Mouse (Mus musculus) heart, embryonic 14.5 days (tissue): Measurements from ENCODE around the gene Cfl1. TPM values are rescaled to one million over a fixed set of nuclear protein-coding genes. Genes with fewer than 3 reads are reported as not detected.
A peak's percentile ranks its signal among the peaks of the same experiment; 100 is the strongest.

Source experiments
- ATAC-seq: fragments of 200-750 bp; cut with Nextera tagmentation; 2 replicates; pipeline ENCODE4 v1.8.0; 2017; ENCODE audit warnings: low read depth, moderate TSS enrichment; ENCODE audit not compliant: insufficient number of reproducible peaks, insufficient read depth, low FRiP score
- H3K27ac ChIP-seq, 2 experiments: fragments of 200-500 bp in 1 of 2; fragments of 300-500 bp in 1 of 2; sonication (generic) in 1 of 2; replicated peaks in 1 of 2; 2 replicates each; pipeline ENCODE4 v1.5.1; 2012 to 2014; ENCODE audit warnings: low read depth in 2 of 2, low read length in 2 of 2, control low read depth in 1 of 2, mild to moderate bottlenecking in 1 of 2, mixed read lengths in 1 of 2; ENCODE audit not compliant: control insufficient read depth in 1 of 2, insufficient read depth in 1 of 2
- H3K27me3 ChIP-seq: fragments of 300-500 bp; sonication (generic); 2 replicates; pipeline ENCODE4 v1.6.1; 2014; ENCODE audit warnings: mild to moderate bottlenecking, low read length, control low read depth; ENCODE audit not compliant: control insufficient read depth, insufficient read depth
- H3K36me3 ChIP-seq: fragments of 300-500 bp; sonication (generic); 2 replicates; pipeline ENCODE4 v1.6.1; 2014; ENCODE audit warnings: mild to moderate bottlenecking, control low read depth, low read length, mixed read lengths; ENCODE audit not compliant: control insufficient read depth, insufficient read depth
- H3K4me1 ChIP-seq, 2 experiments: fragments of 200-500 bp in 1 of 2; fragments of 300-500 bp in 1 of 2; sonication (generic) in 1 of 2; 2 replicates each; pipeline ENCODE4 v1.6.1; 2012 to 2014; ENCODE audit warnings: low read length in 2 of 2, control low read depth in 1 of 2, mixed read lengths in 1 of 2; ENCODE audit not compliant: control insufficient read depth in 2 of 2, insufficient read depth in 2 of 2
- H3K4me2 ChIP-seq: fragments of 300-500 bp; sonication (generic); 2 replicates; pipeline ENCODE4 v1.6.1; 2014; ENCODE audit warnings: mild to moderate bottlenecking, low read length
- H3K4me3 ChIP-seq, 2 experiments: fragments of 200-500 bp in 1 of 2; fragments of 300-500 bp in 1 of 2; sonication (generic) in 1 of 2; 2 replicates each; pipeline ENCODE4 v1.5.1; 2012 to 2014; ENCODE audit warnings: low read length in 2 of 2, mild to moderate bottlenecking in 2 of 2, control low read depth in 1 of 2, low read depth in 1 of 2, moderate library complexity in 1 of 2; ENCODE audit not compliant: control insufficient read depth in 1 of 2, insufficient read depth in 1 of 2
- H3K9ac ChIP-seq: fragments of 300-500 bp; sonication (generic); 2 replicates; pipeline ENCODE4 v1.6.1; 2014; ENCODE audit warnings: mild to moderate bottlenecking, low read length
- H3K9me3 ChIP-seq: fragments of 300-500 bp; sonication (generic); 2 replicates; pipeline ENCODE4 v1.6.1; 2016; ENCODE audit warnings: low read length, control low read depth; ENCODE audit not compliant: control insufficient read depth
- WGBS: fragments of 180-500 bp; shearing (Covaris S2); extraction: QIAGEN DNeasy Blood & Tissue Kit; methylation state at CpG from one replicate; pipeline ENCODE4 v1.1.7; 2014; 5-methylcytosine and 5-hydroxymethylcytosine counted together
- polyA plus RNA-seq: library from polyadenylated mRNA; unstranded; fragments of >200 nt; fragmentation: Nextera tagmentation; extraction: Ambion mirVana; gene quantifications from 2 replicates; pipeline ENCODE4 v1.2.1, GENCODE M21; 2014

The Cfl1 gene
- polyA plus RNA-seq, 1 experiment from 2014 or later, result 1,886 TPM

GRCm38 (mm10) chr19:5511074-5511632, 20.9 kb downstream of the Cfl1 start:
- no peaks in the 10 kb centered on the region for H3K9me3 ChIP-seq
- peak overlapping the region; percentile 54 to 58 for H3K4me3 ChIP-seq
- H3K9ac ChIP-seq, result peak overlapping the region; percentile 76
- no peaks in the 10 kb centered on the region for H3K36me3 ChIP-seq
- peak overlapping the region; percentile 91 for H3K4me2 ChIP-seq
- no peaks in the 10 kb centered on the region for H3K27me3 ChIP-seq
- ATAC-seq, result no peak
- WGBS, result 50% methylated on average over 15 of the region's 15 CpGs
- H3K27ac ChIP-seq, result peak overlapping the region; percentile 25 to 60; a peak in 3 of 4 replicates
- H3K4me1 ChIP-seq, result peaks cover 14 to 16% of the 10 kb centered on the region in 2 experiments

DNA sequence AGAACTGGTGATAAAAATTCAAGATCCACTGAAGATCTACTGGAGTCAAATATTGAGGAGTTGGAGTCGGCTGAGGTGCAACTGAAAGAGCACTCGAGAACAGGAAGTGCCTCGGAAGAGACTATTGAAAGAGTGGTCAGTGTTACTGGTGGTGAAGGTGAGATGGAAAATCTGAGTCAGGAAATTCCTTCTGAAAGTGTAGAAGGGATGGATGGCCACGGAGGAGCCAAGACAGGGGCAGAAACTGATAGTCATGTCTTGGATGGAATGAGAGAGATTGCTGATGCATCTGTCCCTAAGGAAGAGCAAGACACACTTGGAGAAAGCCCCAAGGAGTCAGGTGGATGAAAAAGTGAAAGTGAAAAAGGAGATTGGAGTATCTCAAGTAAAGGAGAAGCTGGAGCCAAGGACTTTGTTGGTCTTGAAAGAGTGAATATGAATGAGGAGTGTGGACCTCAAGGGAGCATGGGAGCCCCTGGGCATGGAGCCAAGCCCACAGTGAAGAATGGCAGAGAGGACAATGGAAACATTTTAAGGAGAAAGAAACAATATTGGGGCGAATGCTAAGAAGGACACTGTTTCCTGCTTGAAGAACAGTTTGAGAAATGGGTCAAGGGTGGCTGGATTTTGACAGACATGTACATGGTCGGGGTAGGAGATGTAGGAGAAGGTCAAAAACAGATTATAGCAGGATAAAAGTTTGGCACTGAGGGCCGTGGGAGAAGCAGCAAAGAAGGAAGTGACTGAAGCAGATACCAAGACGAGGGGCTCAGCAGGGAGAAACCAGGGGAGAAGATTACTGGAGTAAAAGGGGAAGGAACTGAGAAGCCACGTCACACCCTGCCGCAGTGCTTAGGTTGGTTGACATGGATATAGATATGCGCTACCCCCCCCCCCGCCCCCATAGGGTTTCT, 22.1 kb downstream of the Cfl1 start:
- Histone ChIP-seq H3K4me3 (no peak overlapping the region), H3K4me2 (peak overlapping the region; percentile 91), H3K27me3 (no peaks in the 10 kb centered on the region), H3K9me3 (no peaks in the 10 kb centered on the region), H3K27ac (no peak overlapping the region; a peak in 1 of 4 replicates), H3K4me1 (peaks cover 14 to 16% of the 10 kb centered on the region in 2 experiments), H3K9ac (no peak overlapping the region), H3K36me3 (no peaks in the 10 kb centered on the region)
- WGBS, result 70% methylated on average over 12 of the region's 12 CpGs
- no peak for ATAC-seq

DNA sequence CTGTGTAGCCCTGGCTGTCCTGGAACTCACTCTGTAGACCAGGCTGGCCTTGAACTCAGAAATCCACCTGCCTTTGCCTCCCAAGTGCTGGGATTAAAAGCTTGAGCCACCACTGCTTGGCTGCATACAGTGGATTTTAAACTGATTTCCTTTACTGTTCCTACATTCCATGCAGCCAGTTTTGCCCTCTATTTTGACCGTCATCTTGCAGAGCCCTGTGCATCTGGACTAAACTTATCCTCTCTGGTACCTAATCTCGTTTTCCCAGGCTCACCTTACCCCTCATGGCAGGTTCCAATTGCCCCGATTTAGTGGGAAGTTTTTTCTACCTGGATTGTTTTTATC, 22.7 kb downstream of the Cfl1 start:
- peaks cover 14 to 16% of the 10 kb centered on the region in 2 experiments for H3K4me1 ChIP-seq
- H3K4me2 ChIP-seq, result no peak overlapping the region
- H3K9me3 ChIP-seq, result no peaks in the 10 kb centered on the region
- no peaks in the 10 kb centered on the region for H3K36me3 ChIP-seq
- ATAC-seq, result no peak
- no peaks in the 10 kb centered on the region for H3K27me3 ChIP-seq
- 86% methylated on average over 3 of the region's 3 CpGs for WGBS
- no peak overlapping the region for H3K4me3 ChIP-seq
- no peak overlapping the region for H3K9ac ChIP-seq
- no peak overlapping the region for H3K27ac ChIP-seq

DNA sequence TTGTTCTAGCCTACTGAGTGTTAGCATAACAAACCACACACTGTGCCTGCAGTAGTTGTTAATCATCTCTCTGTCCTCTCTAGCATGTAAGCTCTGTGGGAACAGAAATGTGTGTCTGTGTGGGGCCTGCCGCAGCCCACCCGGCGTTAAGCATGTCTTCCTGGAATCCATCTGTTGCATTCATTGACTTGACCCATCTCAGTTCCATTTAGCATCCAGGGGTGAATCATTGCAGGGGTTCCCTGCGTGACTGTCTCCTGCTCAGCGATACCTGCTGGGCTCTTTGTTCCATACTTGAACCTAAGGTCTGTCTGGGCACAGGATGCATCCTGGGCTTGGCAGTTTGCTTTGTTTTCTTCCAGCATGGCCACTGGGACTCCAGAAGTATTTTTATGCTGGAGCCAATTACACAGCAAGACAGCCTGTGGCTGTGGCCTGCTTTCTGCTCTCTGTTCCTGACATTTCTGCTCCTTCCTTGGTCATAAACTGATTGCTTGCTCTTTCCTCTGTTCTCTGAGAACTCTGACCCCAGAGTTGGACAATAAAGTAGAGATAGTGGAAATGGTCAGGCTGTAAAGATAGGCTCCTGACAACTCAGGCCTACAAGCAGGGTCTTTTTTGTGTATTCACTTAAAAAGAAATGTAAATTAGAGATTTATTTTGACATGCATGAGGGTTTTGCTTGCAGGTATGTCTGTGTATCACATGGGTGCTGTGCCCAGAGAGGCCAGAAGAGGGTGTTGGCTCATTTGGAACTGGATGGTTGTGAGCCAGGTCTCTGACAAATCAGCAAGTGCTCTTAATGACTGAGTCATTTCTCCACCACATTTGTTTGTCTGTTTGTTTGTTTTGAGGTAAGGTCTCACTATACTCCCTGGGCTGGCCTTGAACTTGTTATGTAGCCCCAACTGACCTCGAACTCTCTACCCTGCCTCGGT, 25.9 kb downstream of the Cfl1 start:
- Histone ChIP-seq H3K9me3 (no peaks in the 10 kb centered on the region), H3K4me1 (peaks cover 7 to 8% of the 10 kb centered on the region in 2 experiments), H3K4me2 (no peak overlapping the region), H3K36me3 (no peaks in the 10 kb centered on the region), H3K27me3 (no peaks in the 10 kb centered on the region), H3K9ac (no peak overlapping the region), H3K27ac (no peak overlapping the region), H3K4me3 (no peak overlapping the region)
- WGBS, result 88% methylated on average over 7 of the region's 7 CpGs
- ATAC-seq, result no peak

DNA sequence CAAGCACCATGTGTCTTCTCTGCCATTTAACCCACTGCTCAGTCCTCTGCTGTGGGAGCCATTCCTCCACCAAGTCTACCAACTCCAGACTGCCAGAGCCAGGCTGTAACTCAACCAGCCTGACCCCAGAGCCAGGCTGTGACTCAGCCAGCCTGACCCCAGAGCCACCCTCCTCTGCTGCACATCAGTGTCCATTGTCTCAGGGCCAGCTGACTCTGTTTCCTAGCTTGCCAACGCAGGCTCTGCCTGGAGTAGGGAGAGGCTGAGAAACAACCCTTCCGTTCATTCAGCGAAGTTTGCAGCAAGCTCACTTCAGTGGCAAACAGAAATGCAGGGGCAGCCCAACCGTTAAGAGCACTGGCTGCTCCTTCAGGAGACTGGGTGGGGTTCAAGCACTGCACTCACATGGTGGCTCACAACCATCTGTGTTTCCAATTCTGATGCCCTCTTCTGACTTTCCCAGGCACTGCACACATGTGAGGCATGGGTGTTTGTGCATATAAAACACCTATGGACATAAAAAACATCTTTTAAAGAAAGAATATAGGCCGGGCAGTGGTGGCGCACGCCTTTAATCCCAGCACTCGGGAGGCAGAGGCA, 26.8 kb downstream of the Cfl1 start:
- Histone ChIP-seq H3K4me1 (peaks cover 6% of the 10 kb centered on the region in 2 experiments), H3K27ac (no peak overlapping the region), H3K36me3 (no peaks in the 10 kb centered on the region), H3K4me3 (no peak overlapping the region), H3K4me2 (no peak overlapping the region), H3K9ac (no peak overlapping the region), H3K27me3 (no peaks in the 10 kb centered on the region), H3K9me3 (no peaks in the 10 kb centered on the region)
- no peak for ATAC-seq
- 80% methylated on average over 8 of the region's 8 CpGs for WGBS

DNA sequence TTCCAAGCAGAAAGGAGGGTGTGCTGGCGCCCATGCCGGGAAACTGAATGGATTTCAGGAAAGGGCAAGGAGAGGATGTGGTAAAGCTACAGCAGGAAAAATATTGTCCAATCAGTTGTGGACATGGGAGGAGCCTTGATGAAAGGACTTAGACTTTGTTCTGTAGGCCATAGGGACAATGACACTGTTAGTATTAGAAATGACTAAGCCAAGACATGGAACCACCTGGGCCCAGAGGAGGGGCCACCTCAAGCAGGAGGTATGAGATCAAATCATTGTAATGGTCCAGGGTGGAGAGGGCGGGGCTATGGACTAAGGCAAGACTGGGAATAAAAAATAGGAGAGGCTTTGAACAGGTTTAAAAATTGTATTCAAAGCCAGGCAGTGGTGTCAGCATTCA, 28.5 kb downstream of the Cfl1 start:
- Histone ChIP-seq H3K4me2 (no peak overlapping the region), H3K4me3 (no peak overlapping the region), H3K27ac (no peak overlapping the region), H3K9ac (no peak overlapping the region), H3K27me3 (no peaks in the 10 kb centered on the region), H3K36me3 (no peaks in the 10 kb centered on the region), H3K4me1 (no peaks in the 10 kb centered on the region), H3K9me3 (no peaks in the 10 kb centered on the region)
- ATAC-seq, result no peak
- WGBS, result 85% methylated on average over 3 of the region's 3 CpGs

GRCm38 (mm10) chr19:5525204-5525603, 34.9 kb downstream of the Cfl1 start:
- no peak overlapping the region for H3K27ac ChIP-seq
- no peak overlapping the region for H3K4me2 ChIP-seq
- WGBS, result 66% methylated on average over 5 of the region's 5 CpGs
- H3K36me3 ChIP-seq, result no peaks in the 10 kb centered on the region
- H3K4me3 ChIP-seq, result no peak overlapping the region
- peaks cover 4% of the 10 kb centered on the region in 2 experiments; a peak in 1 of 4 replicates for H3K4me1 ChIP-seq
- H3K9ac ChIP-seq, result no peak overlapping the region
- no peaks in the 10 kb centered on the region for H3K9me3 ChIP-seq
- H3K27me3 ChIP-seq, result peaks cover 2% of the 10 kb centered on the region; the same call in 1 of the 2 replicates
- no peak for ATAC-seq
